Comparison of ENCODE assay signal across 13 mouse cellular contexts in genomic region chr14:27059224-27059558, GRCm38 (mm10). TPM values are rescaled to one million over a fixed set of nuclear protein-coding genes. Genes with fewer than 3 reads are reported as not detected.
DNase-seq lines count a peak whose midpoint lies in the region; ATAC-seq and TF ChIP-seq lines count a peak whose summit lies in the region.
"Had no signal": no experiment of that assay in that cellular context is flagged by ENCODE, and none has a peak within 500 bp of the region (broad histone marks: within the 10 kb centered on the region; RNA-seq: fewer than 3 reads in every experiment).

No protein-coding gene starts in this region.

- POLR2A ChIA-PET in Patski (lab: Charles Lee): interaction anchor here (0.7 to 1.0 kb wide), 2 partner anchors 11 to 29 kb away, joined by 3 read pairs; no protein-coding TSS in a partner anchor

- no peak overlapping the region for H3K4me2 ChIP-seq in hindbrain, embryonic 14.5 days (replicated peaks)
- H3K4me2 ChIP-seq in hindbrain, embryonic 11.5 days (replicated peaks; ENCODE audit: low read depth, low read length): no peak overlapping the region
- H3K4me2 ChIP-seq in limb, embryonic 13.5 days (replicated peaks): peak overlapping the region; percentile 46
- H3K4me2 ChIP-seq: midbrain, embryonic 11.5 days had no signal

- ATAC-seq in hindbrain, embryonic 14.5 days (ENCODE audit: low FRiP score): no peak
- ATAC-seq in hindbrain, embryonic 11.5 days (ENCODE audit: low FRiP score): no peak
- ATAC-seq in Patski: peak; percentile 44
- peak; percentile 60; the same call in 1 of the 2 replicates for ATAC-seq in limb, embryonic 13.5 days (ENCODE audit: low FRiP score, low read depth)
- ATAC-seq in erythroblast, adult 5-6 weeks (replicated peaks; ENCODE audit: low FRiP score, poor library complexity, severe bottlenecking): no peak
- ATAC-seq: forebrain, embryonic 16.5 days had no signal

- no peaks in the 10 kb centered on the region for H3K36me3 ChIP-seq in hindbrain, embryonic 14.5 days (replicated peaks; ENCODE audit: control insufficient read depth, insufficient read depth)
- no peaks in the 10 kb centered on the region for H3K36me3 ChIP-seq in hindbrain, embryonic 11.5 days (ENCODE audit: control insufficient read depth, insufficient read depth, low read length)
- H3K36me3 ChIP-seq in limb, embryonic 13.5 days: no peaks in the 10 kb centered on the region

- CTCF ChIA-PET in Patski (lab: Charles Lee): interaction anchor here (0.9 to 1.9 kb wide), 4 partner anchors 10 to 28 kb away, joined by 3 to 9 read pairs (median 4); no protein-coding TSS in a partner anchor

- 49% methylated on average over 8 of the region's 8 CpGs for WGBS in hindbrain, embryonic 14.5 days
- WGBS in hindbrain, embryonic 11.5 days: 36% methylated on average over 8 of the region's 8 CpGs
- WGBS in limb, embryonic 13.5 days: 3% methylated on average over 8 of the region's 8 CpGs

- TF ChIP-seq CTCF in gastrocnemius, adult 2 months (IDR thresholded peaks at IDR 0.05): no peak
- no peak for TF ChIP-seq CTCF in Patski (IDR thresholded peaks at IDR 0.05)

- no peak overlapping the region for H3K4me3 ChIP-seq in gastrocnemius, adult 2 months
- no peak overlapping the region for H3K4me3 ChIP-seq in hindbrain, embryonic 14.5 days (replicated peaks; ENCODE audit: low read length)
- H3K4me3 ChIP-seq in hindbrain, embryonic 11.5 days (ENCODE audit: low read depth, low read length): no peak overlapping the region
- H3K4me3 ChIP-seq in limb, embryonic 13.5 days: no peak overlapping the region

- in situ Hi-C loops in Patski (cut with MboI; ENCODE audit: low pct_unique_long_range_greater_than_20kb): no loop called here

- peaks cover 8% of the 10 kb centered on the region for H3K4me1 ChIP-seq in hindbrain, embryonic 14.5 days (replicated peaks; ENCODE audit: control insufficient read depth, insufficient read depth, low read length)
- H3K4me1 ChIP-seq in hindbrain, embryonic 11.5 days (replicated peaks; ENCODE audit: control insufficient read depth, insufficient read depth, low read length): no peaks in the 10 kb centered on the region; the same call in 1 of the 2 replicates
- H3K4me1 ChIP-seq in limb, embryonic 13.5 days: peaks cover 64% of the 10 kb centered on the region

- DNase-seq in gastrocnemius, adult 2 months: no peak
- DNase-seq in gastrocnemius, adult 18-20 months (ENCODE audit: low spot score): no peak
- DNase-seq in hindbrain, embryonic 14.5 days (ENCODE audit: low spot score): no peak
- DNase-seq in hindbrain, embryonic 11.5 days (ENCODE audit: low spot score): no peak
- DNase-seq in Patski (ENCODE audit: low read depth, low spot score): no peak
- no peak for DNase-seq in spleen, postnatal 4 days (ENCODE audit: low spot score in 2 of 2)
- DNase-seq: adrenal gland, postnatal 10 days; cerebellum, postnatal 14 days; gastrocnemius, postnatal 25 days had no signal

- no peaks in the 10 kb centered on the region for H3K9me3 ChIP-seq in hindbrain, embryonic 14.5 days (ENCODE audit: control insufficient read depth, low read length)
- H3K9me3 ChIP-seq in hindbrain, embryonic 11.5 days (ENCODE audit: control insufficient read depth, low read length): no peaks in the 10 kb centered on the region
- no peaks in the 10 kb centered on the region for H3K9me3 ChIP-seq in limb, embryonic 13.5 days

- no peaks in the 10 kb centered on the region for H3K27me3 ChIP-seq in hindbrain, embryonic 14.5 days (ENCODE audit: control insufficient read depth, insufficient read depth, low read length)
- H3K27me3 ChIP-seq in hindbrain, embryonic 11.5 days (ENCODE audit: control insufficient read depth, insufficient read depth, low read length): no peaks in the 10 kb centered on the region
- no peaks in the 10 kb centered on the region for H3K27me3 ChIP-seq in Patski
- H3K27me3 ChIP-seq in limb, embryonic 13.5 days: no peaks in the 10 kb centered on the region

- H3K9ac ChIP-seq in hindbrain, embryonic 14.5 days: peak overlapping the region; percentile 18; the same call in 1 of the 2 replicates
- no peak overlapping the region for H3K9ac ChIP-seq in hindbrain, embryonic 11.5 days (ENCODE audit: low read depth, low read length)
- H3K9ac ChIP-seq in limb, embryonic 13.5 days: no peak overlapping the region

- H3K27ac ChIP-seq in gastrocnemius, adult 2 months: peak overlapping the region; percentile 49
- H3K27ac ChIP-seq in hindbrain, embryonic 14.5 days: no peak overlapping the region
- no peak overlapping the region for H3K27ac ChIP-seq in hindbrain, embryonic 11.5 days (ENCODE audit: low read depth, low read length)
- peak overlapping the region; percentile 88 for H3K27ac ChIP-seq in limb, embryonic 13.5 days

- intact Hi-C loops in gastrocnemius, adult 2 months (cut with DNase I): no loop called here

RNA-seq across cellular contexts. Expression of gene Il17rd, which starts 20.4 kb away (rescaled TPM):
- 1 to 10 TPM; 2.1 to 3.0 TPM for total RNA-seq in gastrocnemius, adult 2 months (2021)
- total RNA-seq in gastrocnemius, adult 18-20 months (2021): 1 to 10 TPM; 2.0 to 2.2 TPM
- polyA plus RNA-seq in hindbrain, embryonic 14.5 days (2014; fragmentation: Nextera tagmentation; extraction: Ambion mirVana): 2.8 TPM in 2 replicates
- 5.3 and 5.7 TPM in 2 replicates for polyA plus RNA-seq in hindbrain, embryonic 11.5 days (2014; fragmentation: Nextera tagmentation; extraction: Ambion mirVana)
- polyA plus RNA-seq in Patski (2021): 6.8 TPM
- 9.4 and 10.4 TPM in 2 replicates for polyA plus RNA-seq in limb, embryonic 13.5 days (2015; fragmentation: Nextera tagmentation; extraction: Ambion mirVana)
- total RNA-seq in erythroblast, adult 5-6 weeks (2015; ENCODE audit: low replicate concordance): not detected in 2 replicates
- not detected in 2 replicates for total RNA-seq in erythroblast, adult 5-6 weeks (2017; ENCODE audit: low replicate concordance)

RNA-seq across cellular contexts. Expression of gene Arhgef3, which starts 55.5 kb away (rescaled TPM):
- 10 to 100 TPM in 1 of 2 experiments, 1 to 10 TPM in 1; 8.5 to 20.0 TPM for total RNA-seq in gastrocnemius, adult 2 months (2021)
- 10 to 100 TPM; 11.4 to 20.5 TPM for total RNA-seq in gastrocnemius, adult 18-20 months (2021)
- polyA plus RNA-seq in hindbrain, embryonic 14.5 days (2014; fragmentation: Nextera tagmentation; extraction: Ambion mirVana): 11.8 and 17.3 TPM in 2 replicates
- 3.5 and 4.4 TPM in 2 replicates for polyA plus RNA-seq in hindbrain, embryonic 11.5 days (2014; fragmentation: Nextera tagmentation; extraction: Ambion mirVana)
- polyA plus RNA-seq in Patski (2021): 3.4 TPM
- 22.3 and 24.1 TPM in 2 replicates for polyA plus RNA-seq in limb, embryonic 13.5 days (2015; fragmentation: Nextera tagmentation; extraction: Ambion mirVana)
- 4.8 and 7.7 TPM in 2 replicates for total RNA-seq in erythroblast, adult 5-6 weeks (2015; ENCODE audit: low replicate concordance)
- total RNA-seq in erythroblast, adult 5-6 weeks (2017; ENCODE audit: low replicate concordance): 6.3 and 8.3 TPM in 2 replicates

Comparison
In these comparisons a context has a peak if more than half of its experiments do, and no peak if none do; other contexts are left out.
1. H3K27ac ChIP-seq: peak in gastrocnemius, adult 2 months (single experiment) and limb, embryonic 13.5 days (single experiment); none in hindbrain, embryonic 14.5 days (single experiment) and hindbrain, embryonic 11.5 days (single experiment).
2. ATAC-seq: peak in Patski (single experiment) and limb, embryonic 13.5 days (single experiment); none in hindbrain, embryonic 14.5 days (single experiment), hindbrain, embryonic 11.5 days (single experiment) and erythroblast, adult 5-6 weeks (single experiment).